Mouse (Mus musculus) hindbrain, embryonic 14.5 days (tissue): Measurements from ENCODE around the gene Cyb5d2. TPM values are rescaled to one million over a fixed set of nuclear protein-coding genes. Genes with fewer than 3 reads are reported as not detected.

Experiments used
- ATAC-seq: fragments of 200-750 bp; cut with Nextera tagmentation; 2 replicates; pipeline ENCODE4 v1.8.0; 2017; ENCODE audit warnings: moderate number of reproducible peaks, mild to moderate bottlenecking, moderate TSS enrichment, moderate library complexity; ENCODE audit not compliant: low FRiP score
- DNase-seq: peaks from one replicate; pipeline ENCODE4 v3.0.0-alpha.2; 2015; ENCODE audit warnings: low spot score
- H3K27ac ChIP-seq: fragments of 300-500 bp; sonication (generic); 2 replicates; pipeline ENCODE4 v1.5.1; 2014; ENCODE audit warnings: mild to moderate bottlenecking, moderate library complexity
- H3K27me3 ChIP-seq: fragments of 300-500 bp; sonication (generic); 2 replicates; pipeline ENCODE4 v1.6.1; 2014; ENCODE audit warnings: mild to moderate bottlenecking, low read length, mixed read lengths; ENCODE audit not compliant: control insufficient read depth, insufficient read depth
- H3K36me3 ChIP-seq: fragments of 300-500 bp; sonication (generic); replicated peaks from 2 replicates; pipeline ENCODE4 v1.6.1; 2014; ENCODE audit not compliant: control insufficient read depth, insufficient read depth
- H3K4me1 ChIP-seq: fragments of 300-500 bp; sonication (generic); replicated peaks from 2 replicates; pipeline ENCODE4 v1.6.1; 2014; ENCODE audit warnings: antibody characterized with exemption, low read length, mixed read lengths; ENCODE audit not compliant: control insufficient read depth, insufficient read depth
- H3K4me2 ChIP-seq: fragments of 300-500 bp; sonication (generic); replicated peaks from 2 replicates; pipeline ENCODE4 v1.6.1; 2014; ENCODE audit warnings: mild to moderate bottlenecking, moderate library complexity
- H3K4me3 ChIP-seq: fragments of 300-500 bp; sonication (generic); replicated peaks from 2 replicates; pipeline ENCODE4 v1.5.1; 2014; ENCODE audit warnings: mild to moderate bottlenecking, low read length
- H3K9ac ChIP-seq: fragments of 300-500 bp; sonication (generic); 2 replicates; pipeline ENCODE4 v1.6.1; 2014
- H3K9me3 ChIP-seq: fragments of 300-500 bp; sonication (generic); 2 replicates; pipeline ENCODE4 v1.6.1; 2016; ENCODE audit warnings: low read length; ENCODE audit not compliant: control insufficient read depth
- WGBS: fragments of 180-500 bp; shearing (Covaris S2); extraction: QIAGEN DNeasy Blood & Tissue Kit; methylation state at CpG from one replicate; pipeline ENCODE4 v1.1.7; 2014; 5-methylcytosine and 5-hydroxymethylcytosine counted together
- polyA plus RNA-seq: library from polyadenylated mRNA; unstranded; fragments of >200 nt; fragmentation: Nextera tagmentation; extraction: Ambion mirVana; gene quantifications from 2 replicates; pipeline ENCODE4 v1.2.1, GENCODE M21; 2014

The Cyb5d2 gene
- polyA plus RNA-seq, 1 experiment from 2014 or later = 7.3 TPM

- WGBS = 84% methylated on average over 4 of the region's 4 CpGs
- ATAC-seq (no peak), DNase-seq (no peak)
These were observed 61.0 kb downstream of the Cyb5d2 start for GRCm38 (mm10) chr11:72734840-72735518.

GRCm38 (mm10) chr11:72733736-72734135, 62.2 kb downstream of the Cyb5d2 start:
- no peak for ATAC-seq
- 85% methylated on average over 3 of the region's 3 CpGs for WGBS
- H3K36me3 ChIP-seq = peaks cover 76% of the 10 kb centered on the region

More at GRCm38 (mm10) chr11:72734840-72735518, 61.0 kb downstream of the Cyb5d2 start:
- no peak overlapping the region for H3K27ac ChIP-seq
- H3K9me3 ChIP-seq = no peaks in the 10 kb centered on the region
- no peak overlapping the region for H3K9ac ChIP-seq
- H3K36me3 ChIP-seq = peaks cover 76% of the 10 kb centered on the region
- no peak overlapping the region for H3K4me3 ChIP-seq
- H3K27me3 ChIP-seq = no peaks in the 10 kb centered on the region
- H3K4me1 ChIP-seq = no peaks in the 10 kb centered on the region
- no peak overlapping the region for H3K4me2 ChIP-seq

More at GRCm38 (mm10) chr11:72733736-72734135, 62.2 kb downstream of the Cyb5d2 start:
- Histone ChIP-seq H3K27ac (no peak overlapping the region), H3K9me3 (no peaks in the 10 kb centered on the region), H3K4me3 (no peak overlapping the region), H3K9ac (no peak overlapping the region), H3K27me3 (no peaks in the 10 kb centered on the region), H3K4me2 (no peak overlapping the region), H3K4me1 (no peaks in the 10 kb centered on the region)
- no peak for DNase-seq

Other genes with a start within 250 kb of the Cyb5d2 start
- 0.11 and 0.23 TPM in 2 replicates for gene Spns3, start 245.6 kb downstream of the Cyb5d2 start, polyA plus RNA-seq
- 92.9 and 102 TPM in 2 replicates for gene Ube2g1, start 188.9 kb downstream of the Cyb5d2 start, polyA plus RNA-seq
- 33.8 and 36.1 TPM in 2 replicates for gene Ankfy1, start 106.1 kb downstream of the Cyb5d2 start, polyA plus RNA-seq
- gene Zzef1, start 84 bp upstream of the Cyb5d2 start, polyA plus RNA-seq = 16.4 and 18.5 TPM in 2 replicates
- 2.0 TPM in 2 replicates for gene Atp2a3, start 165.0 kb upstream of the Cyb5d2 start, polyA plus RNA-seq
- 0.46 and 0.48 TPM in 2 replicates for gene P2rx1, start 203.0 kb upstream of the Cyb5d2 start, polyA plus RNA-seq
- gene Camkk1, start 222.9 kb upstream of the Cyb5d2 start, polyA plus RNA-seq = 13.9 and 18.1 TPM in 2 replicates